Mouse (Mus musculus) midbrain, embryonic 16.5 days (tissue): ENCODE measurements around the gene Ctnnd2. TPM values are rescaled to one million over a fixed set of nuclear protein-coding genes. Genes with fewer than 3 reads are reported as not detected.
A peak's percentile ranks its signal among the peaks of the same experiment; 100 is the strongest.
"Not testable (repeated sequence)": the region's sequence is repeated elsewhere in the genome, so short reads cannot be mapped to it uniquely, and the experiment has no call there.

Experiments
- ATAC-seq: fragments of 200-750 bp; cut with Nextera tagmentation; 2 replicates; pipeline ENCODE4 v1.8.0; 2017; ENCODE audit warnings: moderate TSS enrichment
- H3K27ac ChIP-seq: fragments of 300-500 bp; sonication (generic); 2 replicates; pipeline ENCODE4 v1.5.1; 2014; ENCODE audit warnings: mild to moderate bottlenecking, low read length, mixed read lengths
- H3K27me3 ChIP-seq: fragments of 300-500 bp; sonication (generic); 2 replicates; pipeline ENCODE4 v1.6.1; 2014; ENCODE audit warnings: low read depth, low read length, mixed read lengths; ENCODE audit not compliant: control insufficient read depth, insufficient read depth
- H3K36me3 ChIP-seq: fragments of 300-500 bp; sonication (generic); 2 replicates; pipeline ENCODE4 v1.6.1; 2014; ENCODE audit warnings: mild to moderate bottlenecking, low read length, moderate library complexity, mixed read lengths; ENCODE audit not compliant: control insufficient read depth, insufficient read depth
- H3K4me1 ChIP-seq: fragments of 300-500 bp; sonication (generic); 2 replicates; pipeline ENCODE4 v1.6.1; 2014; ENCODE audit warnings: mild to moderate bottlenecking, low read length, mixed read lengths; ENCODE audit not compliant: control insufficient read depth, insufficient read depth
- H3K4me2 ChIP-seq: fragments of 300-500 bp; sonication (generic); 2 replicates; pipeline ENCODE4 v1.6.1; 2014; ENCODE audit warnings: mild to moderate bottlenecking, low read length, mixed read lengths
- H3K4me3 ChIP-seq: fragments of 300-500 bp; sonication (generic); 2 replicates; pipeline ENCODE4 v1.5.1; 2014; ENCODE audit warnings: low read depth, mild to moderate bottlenecking, low read length, moderate library complexity, mixed read lengths
- H3K9ac ChIP-seq: fragments of 300-500 bp; sonication (generic); 2 replicates; pipeline ENCODE4 v1.6.1; 2014; ENCODE audit warnings: low read depth, low read length, mixed read lengths
- H3K9me3 ChIP-seq: fragments of 300-500 bp; sonication (generic); replicated peaks from 2 replicates; pipeline ENCODE4 v1.6.1; 2014; ENCODE audit warnings: mild to moderate bottlenecking, low read length, mixed read lengths; ENCODE audit not compliant: control insufficient read depth, poor library complexity, severe bottlenecking
- WGBS: fragments of 180-500 bp; shearing (Covaris S2); extraction: QIAGEN DNeasy Blood & Tissue Kit; methylation state at CpG from one replicate; pipeline ENCODE4 v1.1.7; 2014; 5-methylcytosine and 5-hydroxymethylcytosine counted together
- polyA plus RNA-seq: library from polyadenylated mRNA; unstranded; fragments of >200 nt; fragmentation: Nextera tagmentation; extraction: Ambion mirVana; gene quantifications from 2 replicates; pipeline ENCODE4 v1.2.1, GENCODE M21; 2015

Gene Ctnnd2
- 62.0 and 62.8 TPM in 2 replicates for polyA plus RNA-seq

DNA sequence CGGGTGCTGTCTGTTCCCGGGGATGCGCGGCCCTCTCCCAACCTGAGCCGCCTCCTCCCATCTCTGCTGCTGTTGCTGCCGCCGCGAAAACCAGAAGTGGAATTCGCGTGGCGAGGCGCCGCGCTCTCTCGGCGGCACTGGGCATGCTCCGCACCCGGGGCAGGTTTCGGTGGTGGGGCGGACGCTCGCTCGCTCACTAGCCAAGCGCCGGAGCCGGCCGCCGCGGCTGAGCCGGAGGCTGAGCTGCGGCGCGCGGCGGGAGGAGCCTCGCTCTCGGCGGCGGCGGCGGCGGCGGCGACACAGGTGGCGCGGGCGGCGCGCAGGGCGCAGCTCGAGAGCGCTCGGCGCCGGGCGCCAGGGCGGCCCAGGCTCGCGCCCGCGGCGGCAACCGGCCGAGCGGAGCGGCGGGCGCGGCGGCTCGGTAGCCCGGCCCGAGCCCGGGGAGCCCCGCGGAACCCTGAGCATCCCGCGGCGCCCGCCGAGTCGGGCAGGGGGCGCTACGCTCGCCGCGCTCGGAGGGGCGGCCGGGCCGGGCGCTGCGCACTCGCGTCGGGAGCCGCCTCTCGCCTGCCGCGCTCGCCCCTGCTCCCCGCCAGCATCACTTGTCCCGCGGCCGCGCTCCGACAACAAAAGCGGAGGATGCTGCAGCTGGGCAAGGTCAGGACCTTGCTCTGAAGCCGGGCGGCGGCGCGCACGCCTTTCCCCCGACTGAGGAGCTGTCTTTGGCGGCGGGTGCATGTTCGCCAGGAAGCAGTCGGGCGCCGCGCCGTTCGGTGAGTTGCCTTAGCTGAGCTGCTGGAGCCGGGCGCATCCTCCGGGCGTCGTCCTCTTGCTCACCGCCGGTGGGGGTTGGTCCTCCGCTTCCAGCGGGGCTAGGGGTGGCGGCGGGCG lies at the start of gene Ctnnd2:
TSS of gene Ctnnd2 (plus strand) at position 203 of the 891 bp plus-strand sequence.
- Histone ChIP-seq H3K27ac (peak within 1 kb of the TSS; percentile 100), H3K27me3 (no peaks in the 10 kb centered on the region), H3K4me1 (peaks cover 16% of the 10 kb centered on the region), H3K9me3 (no peaks in the 10 kb centered on the region), H3K4me3 (peak within 1 kb of the TSS; percentile 90), H3K4me2 (peak within 1 kb of the TSS; percentile 64), H3K9ac (peak within 1 kb of the TSS; percentile 99), H3K36me3 (no peaks in the 10 kb centered on the region)
- peak; percentile 93 for ATAC-seq
- WGBS, result under 1% methylated on average over 86 of the region's 136 CpGs

DNA sequence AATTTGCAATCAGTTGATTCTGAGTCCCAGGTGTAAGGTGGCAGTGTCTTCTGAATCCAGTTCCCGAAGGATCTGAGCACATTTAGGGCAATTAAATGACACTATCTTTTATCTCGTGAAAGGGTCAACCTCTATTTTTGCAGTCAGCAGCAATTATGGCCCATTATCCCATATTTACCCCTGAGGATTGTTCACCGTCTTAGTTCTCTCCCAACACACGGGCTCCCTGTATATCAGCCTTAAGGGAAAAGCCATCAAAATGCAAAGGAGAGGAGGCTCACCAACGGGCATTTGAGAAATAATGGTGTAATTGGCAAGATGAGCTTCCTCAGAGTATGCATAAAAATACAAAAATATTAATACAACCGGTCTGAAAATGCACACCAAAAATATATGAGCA lies 41.7 kb upstream of the Ctnnd2 start:
- Histone ChIP-seq H3K27me3 (no peaks in the 10 kb centered on the region), H3K4me1 (no peaks in the 10 kb centered on the region), H3K4me3 (no peak overlapping the region), H3K4me2 (no peak overlapping the region), H3K9ac (no peak overlapping the region), H3K27ac (no peak overlapping the region), H3K36me3 (no peaks in the 10 kb centered on the region), H3K9me3 (no peaks in the 10 kb centered on the region)
- ATAC-seq, result no peak
- WGBS, result 54% methylated on average over 6 of the region's 6 CpGs

DNA sequence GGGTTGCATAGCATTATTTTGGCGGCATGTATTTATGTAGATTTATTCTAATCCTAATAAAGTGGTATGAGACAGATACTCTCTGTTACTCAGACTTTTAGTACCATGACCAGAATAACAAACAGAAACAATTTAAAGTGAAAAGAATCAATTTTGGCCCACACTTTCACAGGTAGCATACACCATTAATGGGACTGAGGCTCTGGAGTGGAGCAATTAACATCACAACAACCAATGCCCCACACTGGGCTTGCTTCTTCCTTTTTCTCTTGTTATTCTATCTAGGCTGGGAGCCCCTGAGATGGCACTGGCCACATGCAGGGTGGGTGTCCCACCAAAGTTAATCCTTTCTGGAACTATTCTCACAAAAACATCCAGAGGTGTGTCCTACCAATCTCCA lies 32.8 kb upstream of the Ctnnd2 start:
- H3K36me3 ChIP-seq, ATAC-seq, H3K9ac ChIP-seq, H3K4me3 ChIP-seq, H3K4me1 ChIP-seq, H3K27ac ChIP-seq, H3K27me3 ChIP-seq, H3K4me2 ChIP-seq, H3K9me3 ChIP-seq: not testable (repeated sequence)
- WGBS, result 30% methylated on average over 1 of the region's 1 CpGs

DNA sequence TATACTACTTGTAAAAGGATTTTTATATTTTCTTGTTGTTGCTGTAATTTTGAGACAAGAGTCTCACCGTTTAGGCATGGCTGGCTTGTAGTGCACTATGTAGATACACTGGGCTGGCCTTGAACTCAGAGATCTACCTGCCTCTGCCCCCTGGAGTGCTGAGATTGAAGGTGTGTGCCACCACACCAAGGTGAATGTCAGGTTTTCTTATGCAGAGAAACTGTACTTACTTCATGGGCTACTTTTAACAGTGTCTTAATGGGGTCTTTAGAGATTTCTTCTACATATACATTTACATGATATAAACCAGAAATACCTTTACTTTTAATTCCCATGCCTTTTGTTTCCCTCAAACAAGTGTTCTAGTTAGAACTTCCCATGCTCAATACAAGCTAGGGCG lies 27.0 kb upstream of the Ctnnd2 start:
- H3K27me3 ChIP-seq, result no peaks in the 10 kb centered on the region
- no peak overlapping the region for H3K4me2 ChIP-seq
- no peak overlapping the region for H3K9ac ChIP-seq
- H3K4me1 ChIP-seq, result no peaks in the 10 kb centered on the region
- no peak overlapping the region for H3K4me3 ChIP-seq
- WGBS, result 88% methylated on average over 2 of the region's 2 CpGs
- ATAC-seq, result no peak
- no peaks in the 10 kb centered on the region for H3K9me3 ChIP-seq
- no peaks in the 10 kb centered on the region for H3K36me3 ChIP-seq
- no peak overlapping the region for H3K27ac ChIP-seq

DNA sequence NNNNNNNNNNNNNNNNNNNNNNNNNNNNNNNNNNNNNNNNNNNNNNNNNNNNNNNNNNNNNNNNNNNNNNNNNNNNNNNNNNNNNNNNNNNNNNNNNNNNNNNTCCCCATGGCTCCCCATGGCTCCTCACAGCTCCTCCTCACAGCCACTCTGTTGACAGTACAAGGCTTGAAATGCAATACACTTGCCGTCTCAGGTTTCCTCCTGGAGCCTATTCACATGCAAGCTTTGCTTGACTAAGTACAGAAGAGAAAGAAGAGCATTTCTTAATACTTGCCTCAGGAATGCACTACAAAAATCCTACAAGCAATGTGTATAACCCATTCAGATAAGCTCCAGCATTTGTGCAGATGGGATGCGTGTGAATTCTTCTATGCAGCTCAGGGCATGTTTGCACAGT lies 20.2 kb upstream of the Ctnnd2 start:
- Histone ChIP-seq H3K9ac (no peak overlapping the region), H3K9me3 (no peaks in the 10 kb centered on the region), H3K4me2 (no peak overlapping the region), H3K4me1 (no peaks in the 10 kb centered on the region), H3K36me3 (no peaks in the 10 kb centered on the region), H3K27ac (no peak overlapping the region), H3K27me3 (no peaks in the 10 kb centered on the region), H3K4me3 (no peak overlapping the region)
- no peak for ATAC-seq
- WGBS, result 42% methylated on average over 2 of the region's 2 CpGs

DNA sequence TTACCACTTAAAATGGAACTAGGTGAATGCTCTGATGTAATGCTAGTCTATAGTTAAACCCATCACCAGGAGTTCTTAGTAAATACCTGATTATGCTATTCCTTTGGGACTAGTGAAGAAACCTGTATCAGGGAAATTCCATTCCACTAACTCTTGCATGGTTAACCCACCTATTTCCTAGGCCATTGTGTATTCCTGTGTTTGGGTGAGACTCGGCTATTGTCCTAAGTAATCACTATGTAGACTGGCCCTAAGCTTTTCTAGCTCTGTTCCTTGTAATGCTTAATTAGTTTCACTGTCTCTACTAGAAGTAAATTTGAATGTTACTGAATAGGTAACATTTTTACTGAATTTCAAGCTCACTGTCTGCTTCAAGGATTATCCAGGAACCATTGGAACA lies 14.4 kb upstream of the Ctnnd2 start:
- Histone ChIP-seq H3K27me3 (no peaks in the 10 kb centered on the region), H3K9me3 (no peaks in the 10 kb centered on the region), H3K36me3 (no peaks in the 10 kb centered on the region), H3K4me2 (no peak overlapping the region), H3K9ac (no peak overlapping the region), H3K4me1 (no peaks in the 10 kb centered on the region), H3K27ac (no peak overlapping the region), H3K4me3 (no peak overlapping the region)
- WGBS, result 95% methylated on average over 1 of the region's 1 CpGs
- ATAC-seq, result no peak

DNA sequence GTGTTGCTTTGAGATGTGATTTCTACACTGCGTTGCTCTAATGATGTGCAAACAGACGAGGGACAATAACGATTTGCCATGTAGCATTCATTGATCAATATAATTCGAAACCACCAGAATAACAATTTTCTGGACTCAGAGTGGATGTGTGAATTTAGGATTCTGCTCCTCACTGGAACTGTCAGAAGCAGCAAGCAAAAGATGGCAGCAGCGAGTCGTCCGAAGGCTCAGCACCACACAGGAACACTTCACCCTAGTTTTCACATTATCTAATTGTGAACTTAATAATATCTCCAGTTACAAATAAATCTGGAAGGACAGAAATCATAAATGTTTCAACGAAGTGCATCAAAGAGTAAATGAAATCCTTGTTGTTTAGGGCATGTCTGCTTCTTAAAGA lies 2.4 kb upstream of the Ctnnd2 start:
- ATAC-seq, result no peak
- 68% methylated on average over 8 of the region's 8 CpGs for WGBS
- Histone ChIP-seq H3K36me3 (no peaks in the 10 kb centered on the region), H3K9ac (no peak overlapping the region), H3K4me2 (no peak overlapping the region), H3K27ac (no peak overlapping the region), H3K9me3 (no peaks in the 10 kb centered on the region), H3K4me3 (no peak overlapping the region), H3K27me3 (no peaks in the 10 kb centered on the region), H3K4me1 (peaks cover 7% of the 10 kb centered on the region)

DNA sequence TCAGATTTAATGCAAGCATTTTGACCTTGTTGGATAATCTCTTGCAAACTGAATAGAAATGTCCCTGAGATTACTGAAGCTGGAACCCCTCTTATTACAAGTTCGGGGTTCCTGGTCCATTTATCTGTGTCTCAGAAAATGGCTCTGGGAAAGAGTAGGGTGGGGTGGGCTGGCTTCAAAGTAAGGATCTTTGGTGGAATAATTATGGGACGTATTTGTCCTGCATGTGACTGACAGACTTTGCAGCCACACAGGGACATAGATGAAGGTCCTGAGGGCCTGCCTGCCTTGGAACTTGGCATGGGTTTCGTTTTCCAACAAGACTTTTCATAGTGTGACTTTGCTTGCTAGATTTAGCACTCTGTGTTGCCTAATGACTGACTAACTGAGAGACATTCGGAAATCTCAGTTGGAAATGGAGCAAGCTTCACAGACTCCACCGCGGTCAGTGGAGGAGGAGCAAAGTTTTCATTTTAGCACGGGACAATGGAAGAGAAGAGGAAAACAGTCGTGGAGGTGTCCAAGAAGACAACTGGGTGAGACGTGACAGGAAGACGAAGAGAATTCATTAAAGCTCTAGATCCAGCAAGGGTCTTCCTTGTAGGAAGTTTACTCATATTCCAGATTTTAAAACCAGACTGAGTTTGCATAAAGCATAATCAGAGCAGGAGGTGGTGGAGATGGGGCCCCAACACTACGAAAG lies 749 bp upstream of the Ctnnd2 start:
- 9% methylated on average over 11 of the region's 11 CpGs for WGBS
- Histone ChIP-seq H3K27ac (peak overlapping the region; percentile 100), H3K4me1 (peaks cover 16% of the 10 kb centered on the region), H3K9me3 (no peaks in the 10 kb centered on the region), H3K4me3 (peak overlapping the region; percentile 90), H3K27me3 (no peaks in the 10 kb centered on the region), H3K9ac (peak overlapping the region; percentile 99), H3K4me2 (peak overlapping the region; percentile 64), H3K36me3 (no peaks in the 10 kb centered on the region)
- ATAC-seq, result no peak

DNA sequence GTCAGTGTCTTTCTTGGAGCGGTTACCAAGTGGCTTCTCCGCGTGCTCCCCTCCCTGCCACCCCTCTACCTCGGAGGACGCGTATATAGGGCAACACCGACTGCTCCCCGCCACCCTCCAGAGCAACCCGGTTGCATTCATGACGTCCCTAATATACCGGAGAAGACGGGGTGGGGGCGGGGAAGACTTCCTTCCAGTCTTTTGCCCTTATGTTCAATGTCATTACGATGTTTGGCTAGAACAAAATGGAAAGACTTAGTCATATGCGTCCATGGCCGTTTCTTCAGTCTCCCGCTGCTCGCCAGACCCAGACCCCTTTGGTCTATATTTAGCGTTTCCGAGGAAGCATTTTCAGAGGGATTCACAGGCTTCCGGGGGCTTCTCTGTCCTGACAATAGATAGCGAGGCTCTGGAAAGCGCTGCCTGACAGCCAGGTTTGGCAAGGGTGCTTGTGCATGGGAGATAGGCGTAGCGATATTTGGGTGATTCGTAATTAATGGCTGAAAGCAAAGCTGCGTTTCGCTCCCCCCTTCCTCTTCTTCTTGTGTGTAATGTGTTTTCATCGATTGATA lies 1.1 kb downstream of the Ctnnd2 start:
- under 1% methylated on average over 29 of the region's 29 CpGs for WGBS
- Histone ChIP-seq H3K4me2 (peak overlapping the region; percentile 64), H3K27me3 (no peaks in the 10 kb centered on the region), H3K9me3 (no peaks in the 10 kb centered on the region), H3K36me3 (no peaks in the 10 kb centered on the region), H3K4me1 (peaks cover 16% of the 10 kb centered on the region), H3K27ac (peak overlapping the region; percentile 100), H3K4me3 (peak overlapping the region; percentile 90), H3K9ac (peak overlapping the region; percentile 99)
- ATAC-seq, result peak; percentile 79
